Mouse (Mus musculus) intestine, postnatal 0 days (tissue): ENCODE measurements around the gene Suco. TPM values are rescaled to one million over a fixed set of nuclear protein-coding genes. Genes with fewer than 3 reads are reported as not detected.

Experiments
- ATAC-seq: fragments of 200-750 bp; cut with Nextera tagmentation; 2 replicates; pipeline ENCODE4 v1.8.0; 2017; ENCODE audit warnings: mild to moderate bottlenecking, moderate TSS enrichment, moderate library complexity
- H3K27ac ChIP-seq: fragments of 300-500 bp; sonication (generic); 2 replicates; pipeline ENCODE4 v1.5.1; 2014; ENCODE audit warnings: mild to moderate bottlenecking, low read depth, low read length, moderate library complexity
- H3K27me3 ChIP-seq: fragments of 300-500 bp; sonication (generic); replicated peaks from 2 replicates; pipeline ENCODE4 v1.6.1; 2014; ENCODE audit warnings: low read length, mixed read lengths; ENCODE audit not compliant: control insufficient read depth, insufficient read depth
- H3K36me3 ChIP-seq: fragments of 300-500 bp; sonication (generic); 2 replicates; pipeline ENCODE4 v1.6.1; 2014; ENCODE audit warnings: mild to moderate bottlenecking, moderate library complexity; ENCODE audit not compliant: control insufficient read depth, insufficient read depth
- H3K4me1 ChIP-seq: fragments of 300-500 bp; sonication (generic); replicated peaks from 2 replicates; pipeline ENCODE4 v1.6.1; 2014; ENCODE audit warnings: antibody characterized with exemption, low read length, mixed read lengths; ENCODE audit not compliant: control insufficient read depth, insufficient read depth
- H3K4me2 ChIP-seq: fragments of 300-500 bp; sonication (generic); replicated peaks from 2 replicates; pipeline ENCODE4 v1.6.1; 2014; ENCODE audit warnings: low read depth, mild to moderate bottlenecking, moderate library complexity
- H3K4me3 ChIP-seq: fragments of 300-500 bp; sonication (generic); 2 replicates; pipeline ENCODE4 v1.5.1; 2014; ENCODE audit warnings: low read depth, low read length
- H3K9ac ChIP-seq: fragments of 300-500 bp; sonication (generic); 2 replicates; pipeline ENCODE4 v1.6.1; 2014; ENCODE audit warnings: mild to moderate bottlenecking, low read depth, low read length
- H3K9me3 ChIP-seq: fragments of 300-500 bp; sonication (generic); 2 replicates; pipeline ENCODE4 v1.6.1; 2016; ENCODE audit warnings: mixed run types; ENCODE audit not compliant: control insufficient read depth
- CTCF ChIP-seq: sonication (generic); IDR thresholded peaks from 2 replicates; pipeline ENCODE4 v1.5.1; 2016; ENCODE audit warnings: low read depth, mild to moderate bottlenecking, control low read depth, antibody characterized with exemption, moderate library complexity
- WGBS: fragments of 180-500 bp; shearing (Covaris S2); extraction: QIAGEN DNeasy Blood & Tissue Kit; methylation state at CpG from one replicate; pipeline ENCODE4 v1.1.7; 2014; 5-methylcytosine and 5-hydroxymethylcytosine counted together
- polyA plus RNA-seq: library from polyadenylated mRNA; unstranded; fragments of >200 nt; fragmentation: Nextera tagmentation; extraction: Ambion mirVana; gene quantifications from 2 replicates; pipeline ENCODE4 v1.2.1, GENCODE M21; 2015

Gene Suco
- polyA plus RNA-seq, result 41.6 and 43.1 TPM in 2 replicates

DNA sequence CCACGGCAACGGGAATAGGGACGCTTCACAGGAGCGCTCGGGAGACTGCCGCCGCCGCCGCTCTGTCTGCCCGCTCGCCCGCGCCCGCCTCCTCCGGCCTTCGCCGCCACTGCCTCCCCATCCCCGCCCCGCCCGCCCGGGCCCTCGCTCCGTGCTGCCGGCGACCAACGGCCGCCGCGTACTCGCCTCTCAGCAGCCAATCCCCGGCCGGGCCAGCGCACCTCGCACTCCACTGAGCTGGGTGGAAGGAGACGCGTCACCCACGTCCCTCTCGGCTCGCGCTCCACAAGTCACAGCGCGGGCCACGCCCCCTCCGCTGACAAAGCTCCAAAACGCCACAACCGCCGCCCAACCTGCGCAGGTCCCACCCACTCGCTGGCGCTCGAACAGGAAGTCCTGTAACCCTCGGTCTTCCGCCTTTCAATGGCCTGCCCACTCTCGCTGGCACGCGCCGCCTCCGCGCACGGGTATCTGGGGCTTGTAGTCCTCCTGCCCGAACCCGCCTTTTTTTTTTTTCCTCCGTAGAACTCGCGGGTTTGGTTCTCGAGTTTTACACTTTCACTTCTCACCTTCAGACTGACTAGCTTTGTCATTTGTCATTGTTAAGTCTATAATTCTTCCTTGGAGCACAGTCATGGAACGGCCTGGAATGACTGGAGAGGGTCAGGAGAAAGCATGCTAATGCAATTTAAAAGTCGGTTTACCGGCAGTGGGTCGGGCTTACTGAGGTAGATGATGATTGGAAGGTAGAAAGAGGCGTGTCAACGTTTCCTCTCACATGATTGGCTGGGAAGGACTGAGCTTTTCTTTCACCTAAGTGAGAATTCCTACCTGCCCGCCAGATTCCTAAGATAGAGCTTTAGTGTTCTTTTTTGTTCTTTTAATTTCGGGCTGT, at the start of gene Suco:
Gene Suco (minus strand): TSS at position 130 of the 895 bp plus-strand sequence.
- H3K27me3 ChIP-seq, result no peaks in the 10 kb centered on the region
- peak within 1 kb of the TSS; percentile 97 for H3K27ac ChIP-seq
- WGBS, result under 1% methylated on average over 62 of the region's 74 CpGs
- 0 out of 2 replicates have a peak, but pooled peaks cover 3% of the 10 kb centered on the region for H3K4me1 ChIP-seq
- H3K4me3 ChIP-seq, result peak within 1 kb of the TSS; percentile 94
- H3K9me3 ChIP-seq, result no peaks in the 10 kb centered on the region
- peak; percentile 24; the same call in 1 of the 2 replicates for TF ChIP-seq CTCF
- H3K36me3 ChIP-seq, result no peaks in the 10 kb centered on the region
- peak within 1 kb of the TSS; percentile 78 for H3K4me2 ChIP-seq
- H3K9ac ChIP-seq, result peak within 1 kb of the TSS; percentile 84
- peak; percentile 99 for ATAC-seq

DNA sequence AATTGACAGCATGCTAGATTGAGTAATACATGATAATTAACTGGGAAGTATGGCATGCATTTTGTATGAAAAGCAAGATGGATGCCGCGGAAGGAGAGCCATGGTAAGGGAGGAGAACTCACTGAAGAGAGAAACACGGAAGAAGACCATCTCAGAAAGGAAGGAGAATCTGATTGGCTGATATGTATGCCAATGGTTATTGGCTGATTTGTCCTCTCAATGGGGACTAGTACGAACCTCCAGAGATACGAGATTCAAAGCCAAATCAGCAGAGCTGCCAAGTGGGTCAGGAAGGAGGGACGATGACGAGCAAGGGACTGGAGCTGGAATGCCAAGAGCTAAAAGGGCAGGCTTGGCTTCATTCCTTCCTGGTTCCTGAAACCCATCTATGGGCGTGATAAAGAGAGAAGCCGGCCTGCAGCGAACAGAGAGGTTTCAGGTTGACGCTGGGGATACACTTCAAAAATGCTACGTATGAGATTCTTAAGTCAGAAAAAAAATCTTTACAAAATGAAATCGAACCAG, 48.9 kb upstream of the Suco start:
- Histone ChIP-seq H3K36me3 (no peaks in the 10 kb centered on the region), H3K4me3 (no peak overlapping the region), H3K9me3 (no peaks in the 10 kb centered on the region), H3K27ac (no peak overlapping the region), H3K9ac (no peak overlapping the region), H3K4me2 (no peak overlapping the region), H3K4me1 (no peaks in the 10 kb centered on the region), H3K27me3 (no peaks in the 10 kb centered on the region)
- WGBS, result 80% methylated on average over 13 of the region's 13 CpGs
- no peak for ATAC-seq
- no peak for TF ChIP-seq CTCF

GRCm38 (mm10) chr1:161924321-161924720, 47.8 kb upstream of the Suco start:
- WGBS, result 75% methylated on average over 3 of the region's 3 CpGs

GRCm38 (mm10) chr1:161921928-161922327, 45.4 kb upstream of the Suco start:
- H3K4me3 ChIP-seq, result no peak overlapping the region
- ATAC-seq, result no peak
- H3K4me1 ChIP-seq, result no peaks in the 10 kb centered on the region
- no peaks in the 10 kb centered on the region for H3K9me3 ChIP-seq
- H3K36me3 ChIP-seq, result no peaks in the 10 kb centered on the region
- H3K27ac ChIP-seq, result no peak overlapping the region
- 84% methylated on average over 6 of the region's 6 CpGs for WGBS
- no peak overlapping the region for H3K4me2 ChIP-seq
- TF ChIP-seq CTCF, result no peak
- no peaks in the 10 kb centered on the region for H3K27me3 ChIP-seq
- no peak overlapping the region for H3K9ac ChIP-seq

More at GRCm38 (mm10) chr1:161924321-161924720, 47.8 kb upstream of the Suco start:
- Histone ChIP-seq H3K27ac (no peak overlapping the region), H3K27me3 (no peaks in the 10 kb centered on the region), H3K4me1 (no peaks in the 10 kb centered on the region), H3K36me3 (no peaks in the 10 kb centered on the region), H3K9me3 (no peaks in the 10 kb centered on the region), H3K9ac (no peak overlapping the region), H3K4me2 (no peak overlapping the region), H3K4me3 (no peak overlapping the region)
- ATAC-seq, result no peak
- TF ChIP-seq CTCF, result no peak

DNA sequence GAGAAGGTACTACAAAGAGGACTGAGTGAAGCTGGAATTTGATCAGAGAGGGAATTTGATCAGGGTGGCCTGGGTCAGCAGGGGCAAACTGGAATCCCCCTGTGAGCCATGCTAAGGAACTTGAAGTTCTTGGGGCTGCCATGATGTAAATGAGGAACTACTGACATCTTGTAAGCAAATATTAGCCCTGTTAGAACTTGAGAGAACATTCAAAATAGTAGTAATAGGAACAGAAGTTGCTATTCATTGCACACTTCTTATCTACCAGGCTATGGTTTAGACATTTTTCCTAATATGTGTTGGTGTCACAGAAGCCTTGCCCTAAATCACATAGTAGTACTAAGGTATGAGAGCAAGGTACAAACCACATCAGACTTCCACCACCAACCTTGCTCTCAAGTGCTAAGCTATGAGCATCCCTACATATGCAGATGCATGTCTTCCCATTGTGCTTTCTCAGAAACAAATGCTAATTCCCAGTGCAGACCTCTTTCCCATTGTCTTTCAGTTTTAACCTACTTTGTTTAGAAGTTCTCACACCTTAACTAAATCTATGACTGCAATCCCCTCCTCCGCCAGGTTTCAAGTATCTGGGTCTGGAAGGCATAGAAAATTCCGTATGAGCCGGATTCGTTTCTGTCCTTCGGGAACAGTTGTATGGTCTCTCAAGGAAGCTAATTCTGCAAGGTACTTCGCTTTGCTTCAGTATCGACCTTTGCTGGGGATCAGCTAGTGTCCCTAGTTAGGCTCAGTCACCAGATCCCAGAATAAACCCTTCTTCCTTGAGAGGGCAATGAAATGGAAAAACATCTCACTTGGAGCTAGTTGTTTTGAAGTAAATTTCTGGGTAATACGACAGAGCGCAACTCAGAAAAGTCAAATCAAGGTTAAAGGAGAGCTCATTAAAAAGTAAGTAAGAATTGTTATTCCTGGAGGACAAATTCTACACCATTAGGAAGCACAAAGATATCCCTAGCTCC, 44.3 kb upstream of the Suco start:
- TF ChIP-seq CTCF, result no peak
- no peak overlapping the region for H3K9ac ChIP-seq
- H3K27ac ChIP-seq, result no peak overlapping the region
- H3K27me3 ChIP-seq, result no peaks in the 10 kb centered on the region
- no peak for ATAC-seq
- H3K4me2 ChIP-seq, result no peak overlapping the region
- no peak overlapping the region for H3K4me3 ChIP-seq
- no peaks in the 10 kb centered on the region for H3K4me1 ChIP-seq
- WGBS, result 90% methylated on average over 9 of the region's 9 CpGs
- no peaks in the 10 kb centered on the region for H3K9me3 ChIP-seq
- H3K36me3 ChIP-seq, result no peaks in the 10 kb centered on the region

- Histone ChIP-seq H3K4me3 (no peak overlapping the region), H3K4me2 (no peak overlapping the region), H3K36me3 (no peaks in the 10 kb centered on the region), H3K9me3 (no peaks in the 10 kb centered on the region), H3K27me3 (no peaks in the 10 kb centered on the region), H3K9ac (no peak overlapping the region), H3K27ac (no peak overlapping the region), H3K4me1 (no peaks in the 10 kb centered on the region)
- WGBS, result 93% methylated on average over 2 of the region's 2 CpGs
- no peak for ATAC-seq
- TF ChIP-seq CTCF, result no peak
Measured at GRCm38 (mm10) chr1:161919594-161919993, 43.1 kb upstream of the Suco start.
